Mouse (Mus musculus) layer of hippocampus, adult 18-20 months (tissue): ENCODE data around the gene Dnah7c. TPM values are rescaled to one million over a fixed set of nuclear protein-coding genes. Genes with fewer than 3 reads are reported as not detected.
"Not testable (repeated sequence)": the region's sequence is repeated elsewhere in the genome, so short reads cannot be mapped to it uniquely, and the experiment has no call there.

Experiments used
- DNase-seq, 2 experiments: peaks; one replicate each; pipeline ENCODE4 v3.0.0; 2022; ENCODE audit warnings: low spot score in 2 of 2
- long read RNA-seq: library from polyadenylated mRNA; stranded (forward); transcript quantifications from one replicate; pipeline ENCODE4 v2.0.0, GENCODE M21; 2021
- total RNA-seq, 2 experiments: library from RNA; stranded (reverse); gene quantifications; 2 replicates each; pipeline ENCODE4 v1.2.3; 2021

The Dnah7c gene
- total RNA-seq: under 1 TPM; 0.61 to 0.64 TPM
- long read RNA-seq: 0 reads

DNA sequence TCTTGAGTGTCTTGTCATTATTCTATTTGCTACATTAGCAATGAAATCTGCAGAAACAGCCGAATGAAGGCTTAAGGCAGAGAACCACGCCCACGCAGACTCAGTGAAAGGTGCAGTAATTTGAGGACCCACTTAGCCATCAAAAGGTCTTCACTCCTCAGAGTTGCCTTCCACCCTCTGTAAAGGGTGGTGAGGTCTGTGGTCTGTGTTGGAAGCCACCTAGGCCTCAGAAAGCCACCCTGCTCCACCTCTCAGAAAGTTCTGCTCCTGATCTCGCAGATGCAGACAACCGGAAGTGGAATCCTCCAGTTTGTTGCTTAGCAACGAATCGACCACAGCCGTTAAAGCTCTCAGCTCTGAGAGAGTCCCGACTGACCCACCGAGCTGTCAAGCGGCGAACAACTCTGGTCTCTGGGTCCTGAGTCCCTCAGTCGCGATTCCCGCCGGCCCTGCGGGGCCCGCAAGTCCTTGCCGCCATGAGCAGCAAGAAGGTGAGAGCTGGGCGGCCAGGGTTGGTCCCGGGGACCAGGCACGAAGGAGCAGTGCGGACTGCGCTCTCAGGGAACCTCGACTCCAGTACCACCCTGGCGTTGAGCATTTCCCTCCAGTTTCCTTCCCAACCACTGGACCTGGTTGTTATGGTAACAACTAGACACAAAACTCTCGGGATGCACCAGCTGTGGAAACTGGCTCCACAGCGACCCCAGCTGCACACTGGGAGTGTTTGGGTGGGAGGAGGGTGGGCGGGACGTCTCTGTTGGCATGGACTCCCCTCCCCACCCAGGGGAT, at the start of gene Dnah7c:
Gene Dnah7c, plus strand, starts transcription at position 456 of the 789 bp plus-strand sequence.
- DNase-seq: peak in 1 of 2 experiments; percentile 37

- DNase-seq: not testable (repeated sequence)
Measured at GRCm38 (mm10) chr1:46380641-46381040, 44.8 kb upstream of the Dnah7c start.

GRCm38 (mm10) chr1:46394681-46395297, 30.6 kb upstream of the Dnah7c start:
- DNase-seq: not testable (repeated sequence)

DNA sequence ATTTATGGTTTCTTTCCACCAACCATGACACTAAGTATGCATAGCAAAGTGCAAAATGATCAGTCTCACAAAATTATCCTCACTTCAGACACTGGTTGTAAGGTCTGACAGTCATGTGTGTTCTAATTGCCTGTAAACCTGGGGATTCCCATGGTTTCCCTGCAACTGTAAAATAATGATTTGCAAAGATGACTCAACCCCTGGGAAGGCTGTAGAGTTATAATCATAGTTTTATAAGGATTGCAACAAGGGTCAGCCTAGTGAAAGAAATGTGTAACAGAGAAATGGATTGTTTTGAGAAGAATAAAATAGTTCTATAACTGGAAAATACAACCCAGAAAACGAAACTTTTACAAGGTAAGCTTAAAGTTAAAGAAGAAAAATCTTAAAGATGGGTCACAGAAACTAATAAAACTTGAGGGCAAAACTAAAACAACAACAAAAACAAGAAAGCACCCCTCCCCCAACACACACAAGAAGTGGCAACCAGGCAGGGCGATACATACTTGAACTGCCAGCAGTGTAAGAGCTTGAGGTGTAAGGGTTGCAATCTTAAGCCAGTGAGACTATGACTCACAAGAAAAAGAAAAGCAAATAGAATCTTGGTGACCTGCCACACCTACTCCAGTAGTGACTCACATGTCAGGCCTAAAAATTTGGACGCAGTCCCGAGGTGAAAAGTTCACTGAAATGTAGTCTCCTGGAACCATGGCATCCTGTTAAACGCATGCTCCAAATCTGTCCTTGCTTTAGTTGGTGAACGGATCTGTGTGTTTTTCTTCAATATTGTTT, 16.9 kb upstream of the Dnah7c start:
- DNase-seq: no peak

DNA sequence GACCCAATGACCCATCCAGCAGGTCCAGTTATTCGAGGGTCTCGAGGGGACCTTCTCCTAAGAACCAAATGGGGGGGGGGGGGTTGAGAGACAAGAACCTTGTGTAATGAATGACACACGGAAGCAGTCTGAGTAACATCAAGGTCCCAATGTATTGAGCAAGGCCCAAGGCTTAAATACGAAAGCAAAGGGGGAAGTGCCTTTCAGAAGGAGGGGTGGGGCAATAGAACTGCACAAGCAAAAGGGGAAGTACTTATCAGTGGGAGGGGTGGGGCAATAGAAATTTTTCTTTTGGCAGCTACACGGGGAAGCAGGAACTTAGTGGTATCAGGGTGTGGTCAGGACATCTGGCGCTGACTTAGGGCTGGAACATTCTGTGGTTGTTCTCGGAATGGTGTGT, 10.6 kb upstream of the Dnah7c start:
- DNase-seq: not testable (repeated sequence)

DNA sequence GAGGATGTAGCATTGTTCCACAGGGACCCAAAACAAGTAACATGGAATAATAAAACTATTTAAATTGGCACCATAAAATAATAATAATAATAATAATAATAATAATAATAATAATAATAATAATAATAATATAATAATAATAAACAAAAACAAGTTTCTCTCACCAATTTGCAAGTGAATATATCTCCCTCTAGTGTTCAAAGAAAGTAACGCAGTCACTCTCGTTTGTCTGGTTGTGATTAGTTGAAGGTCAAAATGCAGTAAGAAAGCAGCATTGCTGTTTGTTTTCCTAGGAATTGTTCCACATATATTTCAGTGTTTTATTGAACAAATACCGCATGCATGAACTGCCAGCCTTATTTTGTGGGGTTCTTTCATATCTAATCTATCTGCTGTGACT, 8.4 kb upstream of the Dnah7c start:
- peak in 1 of 2 experiments; percentile 16 for DNase-seq

DNA sequence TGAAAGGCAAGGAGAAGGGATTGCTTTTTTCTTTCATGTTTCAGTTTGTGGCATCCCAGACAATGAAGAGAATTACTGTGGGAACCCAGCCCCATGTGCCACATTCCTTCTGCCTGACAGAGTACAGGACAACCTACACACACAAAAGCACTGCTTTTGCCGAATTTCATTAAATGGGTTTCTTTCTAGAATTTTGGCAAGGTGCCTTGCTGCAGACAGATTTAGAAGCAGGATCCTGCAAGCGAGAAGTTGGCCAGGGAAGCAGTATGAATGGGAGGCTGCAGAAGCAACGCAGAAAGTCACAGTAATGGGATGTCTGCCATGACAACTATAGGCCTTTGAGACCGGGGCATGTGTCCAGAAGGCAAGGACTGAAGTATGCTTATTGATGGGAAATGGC, 6.4 kb upstream of the Dnah7c start:
- DNase-seq: peak in 1 of 2 experiments; percentile 25

DNA sequence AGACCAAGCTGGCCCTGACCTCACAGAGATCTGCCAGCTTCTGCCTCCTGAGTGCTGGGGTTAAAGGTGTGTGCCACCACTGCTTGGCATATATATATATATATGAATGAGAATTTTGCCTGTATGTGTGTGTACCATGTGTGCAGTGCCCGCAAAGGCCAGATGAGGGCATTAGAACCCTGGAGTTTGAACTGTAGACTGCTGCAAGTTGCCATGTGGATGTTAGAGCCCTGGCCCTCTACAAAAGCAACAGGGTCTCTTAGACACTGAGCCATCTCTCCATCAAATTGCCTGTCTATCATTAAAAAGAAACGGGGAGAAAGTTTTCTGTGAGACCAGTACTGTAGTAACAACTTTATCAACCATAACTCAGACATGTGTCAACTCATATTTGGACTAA, 3.0 kb downstream of the Dnah7c start:
- no peak for DNase-seq

GRCm38 (mm10) chr1:46514671-46515070, 89.3 kb downstream of the Dnah7c start:
- DNase-seq: not testable (repeated sequence)

DNA sequence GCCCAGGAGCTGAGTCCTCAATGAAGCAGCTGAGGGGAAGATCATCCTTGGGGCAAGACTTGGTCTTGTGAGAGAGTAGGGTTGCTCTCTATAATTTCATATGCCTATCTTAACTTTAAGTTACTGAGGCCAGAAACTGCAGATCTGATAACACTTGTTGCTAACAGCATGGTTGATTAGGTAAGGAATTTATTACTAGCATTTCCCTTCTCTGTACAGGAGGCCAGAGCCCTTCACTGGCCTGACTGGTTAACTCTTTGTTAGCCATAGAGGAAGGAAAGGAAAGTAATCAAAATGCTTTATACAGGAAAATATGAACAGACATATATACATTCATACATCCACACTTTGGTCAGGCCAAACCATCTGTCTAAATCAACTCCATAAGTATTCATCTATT, 95.6 kb downstream of the Dnah7c start:
- no peak for DNase-seq

GRCm38 (mm10) chr1:46526537-46526936, 101.1 kb downstream of the Dnah7c start:
- not testable (repeated sequence) for DNase-seq

- no peak for DNase-seq
Measured at GRCm38 (mm10) chr1:46544812-46545421, 119.5 kb downstream of the Dnah7c start.

GRCm38 (mm10) chr1:46580385-46580784, 155.0 kb downstream of the Dnah7c start:
- peak in 1 of 2 experiments; percentile 61 for DNase-seq

DNA sequence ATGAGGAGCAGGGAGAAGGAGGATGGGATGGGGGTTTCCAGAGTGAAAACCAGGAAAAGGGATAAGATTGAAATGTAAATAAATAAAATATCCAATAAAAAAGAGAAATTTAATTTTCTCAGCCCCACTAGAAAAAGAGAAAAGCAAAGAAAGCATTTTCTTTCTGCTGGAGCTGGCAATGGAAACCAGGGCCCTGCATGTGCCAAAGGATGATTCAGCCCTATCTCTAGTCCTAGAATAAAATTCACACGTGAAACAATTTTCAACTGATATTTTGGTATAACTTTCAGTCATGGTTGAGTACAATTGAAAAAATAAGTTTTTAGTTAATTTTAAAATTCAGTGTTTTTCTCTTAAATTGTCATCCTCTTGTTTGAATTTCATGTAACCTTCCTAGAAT, 168.4 kb downstream of the Dnah7c start:
- DNase-seq: peak in 1 of 2 experiments; percentile 11

DNA sequence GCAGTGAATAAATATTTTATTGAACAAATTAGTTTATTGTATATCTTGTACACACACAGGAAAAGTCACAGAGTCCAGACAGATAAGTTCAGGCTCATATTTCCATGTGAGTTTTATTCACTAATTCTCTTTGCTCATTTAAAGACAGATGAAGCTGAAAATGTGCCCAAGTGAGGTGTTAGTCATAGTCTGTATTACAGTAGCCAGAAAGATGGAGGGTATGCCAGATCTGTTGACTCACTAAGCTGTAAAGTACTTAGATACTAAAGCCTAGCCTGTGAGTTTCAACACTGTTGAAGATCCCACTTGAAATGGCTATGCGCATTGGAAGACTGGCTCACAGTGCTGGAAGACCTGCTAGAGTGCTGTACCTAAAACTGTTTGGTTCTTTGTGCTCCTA, 171.0 kb downstream of the Dnah7c start:
- peak in 1 of 2 experiments; percentile 31 for DNase-seq

GRCm38 (mm10) chr1:46620331-46620730, 194.9 kb downstream of the Dnah7c start:
- no peak for DNase-seq

DNA sequence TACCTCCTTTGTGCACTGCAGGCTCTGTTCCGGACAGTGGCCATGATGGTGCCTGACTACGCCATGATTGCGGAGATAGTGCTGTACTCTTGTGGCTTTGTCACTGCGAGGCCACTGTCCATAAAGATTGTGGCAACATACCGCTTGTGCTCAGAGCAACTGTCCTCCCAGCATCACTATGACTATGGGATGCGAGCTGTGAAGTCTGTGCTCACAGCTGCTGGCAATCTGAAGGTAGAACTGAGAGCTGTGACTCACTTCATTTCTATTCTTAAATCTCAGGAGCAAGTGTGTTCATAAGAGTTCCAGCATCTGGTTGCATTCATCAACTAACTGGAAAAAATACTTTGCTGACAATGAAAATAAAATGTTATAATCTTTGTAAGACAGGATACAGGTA, 200.5 kb downstream of the Dnah7c start:
- not testable (repeated sequence) for DNase-seq

- DNase-seq: not testable (repeated sequence)
Measured at GRCm38 (mm10) chr1:46649821-46650220, 224.4 kb downstream of the Dnah7c start.

DNA sequence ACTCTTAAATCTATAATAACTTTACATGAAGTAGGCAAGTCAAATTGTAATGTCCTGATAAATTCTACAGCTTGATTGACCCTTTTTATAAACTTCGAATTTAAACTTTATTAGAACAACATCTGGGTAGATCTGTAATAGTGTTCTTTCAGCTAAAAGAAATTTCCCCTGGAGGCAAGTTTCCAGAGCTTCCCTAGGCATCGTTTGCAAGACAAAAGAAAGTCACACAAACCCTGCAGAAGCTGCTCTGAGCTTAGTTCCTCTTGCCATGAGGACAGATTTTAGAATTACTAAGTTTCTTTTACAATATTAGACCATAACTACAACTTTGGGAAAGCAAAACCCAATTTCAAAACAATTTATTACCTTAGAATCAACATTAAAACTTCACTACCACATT, 227.3 kb downstream of the Dnah7c start:
- not testable (repeated sequence) for DNase-seq

DNA sequence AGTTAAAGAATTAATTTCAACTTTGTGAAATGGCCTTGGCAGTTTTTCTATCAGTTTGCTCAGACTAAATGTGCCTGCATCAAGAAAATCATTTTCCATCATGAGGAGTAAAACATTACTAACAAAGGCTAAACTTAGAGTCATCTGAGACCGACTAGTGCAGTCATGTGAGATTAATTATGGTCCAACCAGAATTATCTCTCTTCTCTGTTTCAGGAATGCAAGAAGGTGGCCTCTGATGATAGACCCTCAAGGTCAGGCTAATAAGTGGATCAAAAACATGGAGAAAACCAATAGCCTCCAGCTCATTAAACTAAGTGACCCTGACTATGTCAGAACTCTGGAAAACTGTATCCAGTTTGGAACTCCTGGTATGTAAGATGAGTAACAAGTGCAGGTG, 299.4 kb downstream of the Dnah7c start:
- DNase-seq: not testable (repeated sequence)

DNA sequence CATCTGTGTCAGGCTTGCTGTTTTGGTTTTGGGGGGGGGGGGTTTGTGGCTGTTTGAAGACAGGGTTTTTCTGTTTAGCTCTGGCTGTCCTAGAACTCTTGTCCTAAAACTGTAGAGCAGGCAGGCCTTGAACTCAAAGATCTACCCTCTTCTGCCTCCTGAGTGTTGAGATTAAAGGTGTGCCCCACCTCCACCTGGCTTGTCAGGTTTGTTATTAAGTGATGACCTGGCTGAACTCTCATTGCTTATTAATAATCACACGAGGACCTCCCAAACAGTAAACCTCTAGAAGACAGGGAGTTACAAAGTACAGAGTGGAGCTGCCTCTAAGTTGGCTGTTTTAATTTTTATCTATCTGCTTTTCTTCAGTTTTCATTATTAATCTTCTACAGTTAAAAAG, 299.9 kb downstream of the Dnah7c start:
- DNase-seq: no peak
